Mouse (Mus musculus): Measurements from ENCODE around the gene Grin3b. TPM values are rescaled to one million over a fixed set of nuclear protein-coding genes. Genes with fewer than 3 reads are reported as not detected.

The Grin3b gene
- polyA plus RNA-seq (2012; rRNA removed): 0.28 and 0.36 TPM in 2 replicates

DNA sequence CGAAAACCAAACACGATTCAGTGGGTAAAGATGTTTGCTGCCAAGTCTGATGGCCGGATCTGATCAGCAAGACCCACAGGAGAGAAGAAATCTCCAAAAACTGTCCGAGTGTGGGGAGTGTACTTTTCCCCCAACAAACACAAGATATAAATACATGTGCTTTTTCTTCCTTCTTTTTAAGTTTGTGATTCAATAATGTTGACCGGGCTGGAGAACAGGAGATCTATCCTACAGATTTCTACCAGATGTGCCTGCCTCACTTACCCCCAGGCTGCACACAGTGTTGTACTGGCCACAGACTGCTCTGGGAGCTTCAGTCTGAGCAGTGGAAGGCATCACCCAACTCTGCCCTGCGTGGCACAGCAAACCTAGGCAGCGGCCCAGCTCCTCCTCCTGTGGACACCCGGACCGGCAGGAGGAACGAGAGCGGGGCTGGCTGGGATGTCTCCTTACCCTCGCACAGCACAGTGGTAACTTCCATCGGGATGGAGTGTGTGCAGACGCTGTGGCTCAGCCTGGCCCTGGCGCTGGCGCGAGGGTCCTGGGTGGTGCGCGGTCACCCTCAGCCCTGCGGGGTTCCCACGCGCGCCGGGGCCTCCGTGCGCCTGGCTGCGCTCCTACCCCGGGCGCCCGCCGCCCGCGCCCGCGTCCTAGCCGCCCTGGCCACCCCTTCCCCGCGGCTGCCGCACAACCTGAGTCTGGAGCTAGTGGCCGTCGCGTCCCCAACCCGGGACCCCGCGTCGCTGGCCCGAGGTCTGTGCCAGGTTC lies at the start of gene Grin3b:
Grin3b (plus strand) TSS at position 301 of the 768 bp plus-strand sequence.

DNA sequence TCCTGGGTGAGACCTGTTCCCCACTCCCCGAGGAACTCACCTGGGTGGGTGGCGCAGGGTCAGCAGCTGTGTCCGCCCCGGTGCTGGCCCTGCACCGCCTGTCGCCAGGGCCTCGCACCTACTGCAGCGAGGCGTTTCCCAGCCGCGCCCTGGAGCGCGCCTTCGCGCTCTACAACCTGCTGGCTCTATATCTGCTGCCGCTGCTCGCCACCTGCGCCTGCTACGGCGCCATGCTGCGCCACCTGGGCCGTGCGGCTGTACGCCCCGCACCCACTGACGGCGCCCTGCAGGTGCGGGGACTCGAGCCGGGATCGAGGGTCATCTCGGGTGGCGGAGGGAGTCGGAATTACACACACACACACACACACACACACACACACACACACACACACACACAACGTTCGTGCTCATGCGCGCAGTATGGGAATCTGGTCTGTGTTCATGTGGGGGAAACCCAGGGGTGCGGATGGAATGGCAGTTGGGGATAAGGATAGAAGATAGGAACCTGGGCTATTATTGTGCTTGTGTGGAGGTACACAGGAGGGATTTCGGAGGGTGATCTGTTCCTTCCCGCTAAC lies 49.5 kb upstream of the Grin3b start, which contains the start of gene R3hdm4:
R3hdm4 (minus strand) TSS at position 251 of the 578 bp plus-strand sequence.

DNA sequence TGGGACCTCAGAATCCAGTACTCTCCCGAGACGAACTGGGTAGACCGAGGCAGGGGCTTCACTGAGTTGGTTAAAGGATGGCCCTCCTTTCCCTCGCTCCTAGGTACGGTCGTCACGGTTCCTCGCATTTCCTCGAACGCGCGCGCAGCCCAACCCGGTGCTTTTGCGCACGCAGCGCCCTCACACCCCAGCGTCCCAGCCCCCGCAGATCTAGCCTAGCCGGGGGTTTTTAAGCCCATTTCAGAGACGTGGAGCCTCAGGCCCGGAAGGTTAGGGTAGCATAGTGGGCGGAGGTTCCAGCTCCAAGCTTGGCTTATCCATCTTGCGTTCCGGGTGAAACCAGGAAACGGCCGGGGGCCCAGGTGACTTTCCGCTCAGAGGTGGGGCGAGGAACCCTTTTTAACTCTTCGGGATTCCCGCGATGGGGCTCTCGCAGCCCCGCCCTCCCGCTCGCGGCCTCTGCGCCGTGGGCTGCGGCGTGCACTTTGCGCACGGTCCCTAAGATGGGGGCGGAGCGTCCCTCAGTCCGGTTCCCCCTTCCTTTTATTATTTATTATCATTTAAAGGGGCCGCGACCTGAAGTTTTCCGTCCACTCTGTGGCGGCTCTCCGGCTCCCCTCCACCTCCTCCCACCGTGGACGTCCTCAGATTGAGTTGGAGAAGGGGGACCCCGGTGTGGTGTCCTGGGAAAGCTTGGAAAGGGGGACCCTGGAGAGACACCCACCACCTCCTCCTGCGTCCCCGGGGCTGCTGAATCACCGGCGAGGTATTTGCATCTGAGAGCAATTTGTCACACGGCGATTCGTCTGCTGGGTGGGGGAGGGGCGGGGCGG lies 43.8 kb upstream of the Grin3b start, which contains the start of gene Arid3a:
Arid3a (plus strand) TSS at position 553 of the 833 bp plus-strand sequence.

DNA sequence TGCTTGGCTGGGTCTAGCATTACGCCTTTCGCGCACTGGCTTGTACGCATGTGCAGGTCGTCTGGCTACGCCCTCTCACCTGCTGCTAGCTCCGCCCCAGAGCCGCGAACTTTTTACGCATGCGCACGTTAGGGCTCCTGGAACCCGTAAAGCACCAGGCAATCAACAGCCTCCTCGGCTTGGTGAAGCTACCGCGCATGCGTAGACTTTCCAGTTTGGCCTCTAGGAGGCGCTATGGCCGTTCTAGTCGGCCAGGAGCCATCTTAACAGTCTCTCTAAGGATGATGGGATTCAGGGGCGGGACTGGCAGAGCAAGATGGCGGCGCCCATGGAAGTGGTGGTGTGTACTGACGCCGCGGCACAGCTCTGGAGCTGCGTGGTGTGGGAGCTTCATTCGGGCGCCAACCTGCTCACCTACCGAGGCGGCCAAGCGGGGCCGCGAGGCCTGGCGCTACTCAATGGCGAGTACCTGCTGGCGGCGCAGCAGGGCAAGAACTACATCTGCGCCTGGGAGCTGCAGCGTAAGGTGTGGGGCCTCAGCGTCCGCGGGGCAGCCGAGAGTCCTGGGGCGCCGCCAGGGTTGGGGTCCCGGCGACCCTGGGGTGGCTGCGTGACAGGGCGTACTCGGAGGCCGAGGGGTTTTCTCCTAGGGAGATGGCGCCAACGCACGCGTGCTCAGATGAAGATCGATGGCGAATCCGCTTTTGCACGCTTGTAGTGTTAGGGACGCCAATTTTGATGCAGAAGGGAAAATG lies 10.5 kb upstream of the Grin3b start, which contains the start of gene Wdr18:
Wdr18 (plus strand) TSS at position 306 of the 755 bp plus-strand sequence.

DNA sequence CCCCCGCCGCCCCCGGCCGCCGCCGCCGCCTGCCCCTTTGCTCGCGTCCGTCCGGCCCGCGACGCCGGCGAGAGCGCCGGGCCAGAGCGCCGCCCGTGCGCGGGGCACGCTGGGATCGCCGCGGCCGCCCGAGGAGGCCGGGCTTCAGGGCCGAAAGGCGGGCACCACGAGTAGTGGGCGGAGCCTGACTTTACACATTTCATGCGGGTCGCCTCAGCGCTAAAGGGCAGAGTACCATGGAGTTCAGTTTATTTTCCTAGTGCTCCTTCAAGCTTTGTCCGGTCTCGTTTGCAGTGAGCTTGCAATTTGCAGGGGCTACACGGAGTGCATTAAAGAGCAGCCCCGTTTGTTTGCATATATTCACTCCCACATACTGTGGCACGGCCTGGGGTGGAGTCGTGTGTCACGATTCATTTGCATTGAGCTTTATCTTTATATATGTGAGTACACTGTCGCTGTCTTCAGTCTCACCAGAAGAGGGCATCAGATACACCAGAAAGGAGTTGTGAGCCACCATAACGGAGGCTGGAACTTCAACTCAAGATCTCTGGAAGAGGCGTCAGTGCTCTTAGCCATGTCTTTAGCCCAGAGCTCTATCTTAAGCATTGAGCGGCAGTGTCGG lies 13.8 kb downstream of the Grin3b start, which contains the start of gene Tmem259:
Tmem259 (minus strand) TSS at position 136 of the 622 bp plus-strand sequence.

DNA sequence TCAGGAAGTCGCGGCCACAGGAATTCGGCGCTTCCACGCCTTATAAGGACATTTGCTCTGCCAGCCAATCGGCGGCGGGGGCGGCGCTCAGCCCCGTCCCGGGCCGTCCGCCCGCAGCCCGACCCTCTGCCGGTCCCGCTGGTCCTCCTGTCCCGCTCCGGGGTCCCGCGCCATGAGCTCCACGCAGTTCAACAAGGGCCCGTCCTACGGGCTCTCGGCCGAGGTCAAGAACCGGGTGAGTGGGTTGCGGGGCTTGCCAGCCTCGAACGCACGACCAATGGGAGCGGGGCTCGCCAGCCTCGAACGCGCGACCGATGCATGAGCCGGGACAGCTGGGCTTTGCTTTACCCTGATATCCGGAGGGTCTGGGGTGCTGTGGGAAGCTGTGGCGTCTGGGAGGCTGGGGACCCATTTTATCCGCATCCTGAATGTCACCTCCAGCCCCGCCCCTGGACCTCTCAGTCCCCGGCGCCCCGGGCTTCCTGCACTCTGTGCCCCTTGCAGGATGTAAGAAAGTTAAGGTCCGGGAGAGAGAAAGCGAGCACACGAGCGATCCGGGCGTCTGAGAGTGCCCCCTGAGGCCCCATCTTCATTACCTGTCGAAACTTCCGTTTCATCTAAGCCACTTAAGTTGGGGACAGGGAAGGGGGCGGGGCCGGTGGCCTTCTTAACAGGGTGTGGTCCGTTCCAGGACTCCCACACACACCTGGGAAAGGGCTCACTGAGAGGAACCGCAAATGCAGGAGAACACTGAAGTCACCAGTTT lies 18.2 kb downstream of the Grin3b start, which contains the start of gene Cnn2:
Cnn2 (plus strand) TSS at position 79 of the 766 bp plus-strand sequence.

DNA sequence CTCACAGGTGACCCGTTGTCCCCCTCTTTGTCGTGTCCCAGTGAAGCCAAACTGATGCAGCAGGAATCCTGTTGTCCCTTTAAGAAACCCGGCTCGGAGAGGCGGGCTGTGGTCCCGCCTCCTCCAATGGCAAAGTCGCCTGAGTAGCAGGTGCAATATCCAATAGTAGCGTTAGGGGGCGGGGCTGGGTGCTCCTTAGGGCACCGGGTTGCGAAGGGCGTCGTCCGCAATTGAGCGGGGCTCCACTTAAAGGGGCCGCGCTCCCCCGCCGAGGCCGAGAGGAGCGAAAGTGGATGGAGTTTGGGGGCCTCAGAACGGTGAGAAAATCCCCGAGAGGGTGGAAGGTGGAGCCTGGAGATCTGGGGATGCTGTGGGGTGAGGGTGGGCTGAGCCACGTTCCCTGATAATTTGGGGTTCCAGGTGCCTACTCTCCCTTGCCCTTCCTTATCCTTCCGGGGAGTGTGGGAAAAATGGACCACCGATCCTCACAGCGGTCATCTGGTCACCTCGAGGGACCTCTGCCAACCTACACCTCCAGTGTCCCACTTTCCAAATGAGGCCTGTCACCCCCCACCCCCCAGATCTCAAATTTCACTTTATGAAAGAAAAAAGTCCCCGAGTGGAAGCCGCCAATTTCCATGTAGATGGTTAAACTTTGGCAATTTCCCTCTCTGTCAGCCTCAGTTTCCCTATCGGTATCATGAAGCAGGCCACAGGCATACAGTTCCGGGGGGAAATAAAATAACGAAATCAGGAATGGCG lies 25.9 kb downstream of the Grin3b start, which contains the start of gene Abca7:
Abca7 (plus strand) TSS at position 223 of the 762 bp plus-strand sequence.

DNA sequence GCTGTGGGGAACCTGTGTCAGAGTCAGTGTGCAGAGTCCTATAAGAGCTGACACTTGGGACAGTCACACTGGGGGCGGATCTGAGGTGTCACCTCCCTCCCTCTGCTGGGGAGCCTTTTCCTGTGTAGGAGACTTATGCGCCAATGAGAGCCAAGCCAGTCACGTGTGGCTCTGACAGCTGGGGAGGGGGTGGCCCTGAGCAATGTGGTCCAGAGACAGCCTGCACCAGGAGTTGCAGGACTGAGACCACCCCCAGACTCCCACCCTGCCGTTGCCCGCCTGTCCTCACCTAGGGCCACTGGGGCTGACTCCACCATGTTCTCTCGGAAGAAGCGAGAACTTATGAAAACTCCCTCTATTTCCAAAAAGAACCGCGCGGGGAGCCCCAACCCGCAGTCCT lies 46.0 kb downstream of the Grin3b start, which contains the start of gene Arhgap45:
Arhgap45 (plus strand) TSS at position 143 of the 400 bp plus-strand sequence.

Other genes starting within 250 kb of the Grin3b start
- gene Polrmt, start 224.1 kb upstream of the Grin3b start, polyA plus RNA-seq (2012; rRNA removed): 63.8 and 70.7 TPM in 2 replicates
- gene Fgf22, start 215.6 kb upstream of the Grin3b start, polyA plus RNA-seq (2012; rRNA removed): 0.55 and 0.59 TPM in 2 replicates
- gene Rnf126, start 203.8 kb upstream of the Grin3b start, polyA plus RNA-seq (2012; rRNA removed): 151 and 157 TPM in 2 replicates
- gene Fstl3, start 193.4 kb upstream of the Grin3b start, polyA plus RNA-seq (2012; rRNA removed): 1.9 and 3.5 TPM in 2 replicates
- 0.10 and 0.13 TPM in 2 replicates for gene Prss57, start 179.8 kb upstream of the Grin3b start, polyA plus RNA-seq (2012; rRNA removed)
- gene Palm, start 177.1 kb upstream of the Grin3b start, polyA plus RNA-seq (2012; rRNA removed): 138 and 149 TPM in 2 replicates
- 0.93 and 0.94 TPM in 2 replicates for gene Misp, start 149.7 kb upstream of the Grin3b start, polyA plus RNA-seq (2012; rRNA removed)
- gene Ptbp1, start 116.3 kb upstream of the Grin3b start, polyA plus RNA-seq (2012; rRNA removed): 210 and 249 TPM in 2 replicates
- gene Prtn3, start 96.2 kb upstream of the Grin3b start, polyA plus RNA-seq (2012; rRNA removed): 14.8 and 17.6 TPM in 2 replicates
- gene Plppr3, start 96.1 kb upstream of the Grin3b start, polyA plus RNA-seq (2012; rRNA removed): 764 and 843 TPM in 2 replicates
- gene Elane, start 84.5 kb upstream of the Grin3b start, polyA plus RNA-seq (2012; rRNA removed): 0.29 and 0.48 TPM in 2 replicates
- 0.32 and 0.45 TPM in 2 replicates for gene Cfd, start 79.9 kb upstream of the Grin3b start, polyA plus RNA-seq (2012; rRNA removed)
- 72.2 and 72.6 TPM in 2 replicates for gene Med16, start 61.8 kb upstream of the Grin3b start, polyA plus RNA-seq (2012; rRNA removed)
- gene Gm26602, start 59.9 kb upstream of the Grin3b start, polyA plus RNA-seq (2012; rRNA removed): not detected in 2 replicates
- gene Kiss1r, start 53.7 kb upstream of the Grin3b start, polyA plus RNA-seq (2012; rRNA removed): 2.9 and 3.3 TPM in 2 replicates
- 151 and 165 TPM in 2 replicates for gene R3hdm4, start 49.5 kb upstream of the Grin3b start, polyA plus RNA-seq (2012; rRNA removed)
- gene Arid3a, start 43.7 kb upstream of the Grin3b start, polyA plus RNA-seq (2012; rRNA removed): 5.7 and 5.8 TPM in 2 replicates
- gene Wdr18, start 10.6 kb upstream of the Grin3b start, polyA plus RNA-seq (2012; rRNA removed): 56.8 and 61.0 TPM in 2 replicates
- 232 and 237 TPM in 2 replicates for gene Tmem259, start 13.6 kb downstream of the Grin3b start, polyA plus RNA-seq (2012; rRNA removed)
- gene Cnn2, start 17.9 kb downstream of the Grin3b start, polyA plus RNA-seq (2012; rRNA removed): 24.5 and 48.2 TPM in 2 replicates
- 11.6 and 12.4 TPM in 2 replicates for gene Abca7, start 25.8 kb downstream of the Grin3b start, polyA plus RNA-seq (2012; rRNA removed)
- 4.7 and 6.9 TPM in 2 replicates for gene Arhgap45, start 45.9 kb downstream of the Grin3b start, polyA plus RNA-seq (2012; rRNA removed)
- 262 and 267 TPM in 2 replicates for gene Polr2e, start 69.1 kb downstream of the Grin3b start, polyA plus RNA-seq (2012; rRNA removed)
- gene Gpx4, start 76.5 kb downstream of the Grin3b start, polyA plus RNA-seq (2012; rRNA removed): 405 and 406 TPM in 2 replicates
- gene Sbno2, start 134.9 kb downstream of the Grin3b start, polyA plus RNA-seq (2012; rRNA removed): 28.9 and 30.5 TPM in 2 replicates
- gene Stk11, start 145.1 kb downstream of the Grin3b start, polyA plus RNA-seq (2012; rRNA removed): 122 and 127 TPM in 2 replicates
- gene Atp5d, start 167.9 kb downstream of the Grin3b start, polyA plus RNA-seq (2012; rRNA removed): 370 and 392 TPM in 2 replicates
- gene Cbarp, start 170.1 kb downstream of the Grin3b start, polyA plus RNA-seq (2012; rRNA removed): 141 and 148 TPM in 2 replicates
- gene Midn, start 177.6 kb downstream of the Grin3b start, polyA plus RNA-seq (2012; rRNA removed): 166 and 189 TPM in 2 replicates
- 465 and 485 TPM in 2 replicates for gene Cirbp, start 195.3 kb downstream of the Grin3b start, polyA plus RNA-seq (2012; rRNA removed)
- 19.6 and 22.3 TPM in 2 replicates for gene 1600002K03Rik, start 202.2 kb downstream of the Grin3b start, polyA plus RNA-seq (2012; rRNA removed)
- 44.2 and 45.0 TPM in 2 replicates for gene Efna2, start 208.8 kb downstream of the Grin3b start, polyA plus RNA-seq (2012; rRNA removed)

All from central nervous system, embryonic 14 days (tissue).